Mouse (Mus musculus): ENCODE data around the gene Zcchc14. TPM values are rescaled to one million over a fixed set of nuclear protein-coding genes. Genes with fewer than 3 reads are reported as not detected.

Gene Zcchc14
- polyA plus RNA-seq, 1 experiment, result 0.19 TPM

DNA sequence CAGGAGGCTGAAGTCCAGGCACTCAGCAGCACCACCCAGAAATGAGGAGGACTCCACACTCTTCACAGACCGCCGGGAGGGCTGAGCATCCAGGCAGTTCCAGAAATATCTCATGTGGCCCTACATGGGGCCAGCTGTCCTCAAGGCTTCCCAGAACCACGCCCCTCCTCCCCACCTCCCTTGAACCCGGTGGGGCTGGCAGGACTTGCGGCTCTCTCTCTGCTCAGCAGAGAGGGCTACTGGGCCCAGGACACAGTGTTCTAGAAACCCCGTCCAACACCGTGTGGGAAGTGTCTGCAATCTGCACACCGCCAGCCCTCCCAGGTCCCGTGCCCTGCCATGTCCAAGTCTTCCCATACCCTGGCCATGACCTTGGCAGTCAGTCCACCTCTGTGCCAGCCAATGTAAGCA lies 89.8 kb downstream of the Zcchc14 start:
- TF ChIP-seq GATA1 (IDR thresholded peaks at IDR 0.05; ENCODE audit: borderline replicate concordance, low read length), result no peak
- TF ChIP-seq FLI1 (IDR thresholded peaks at IDR 0.05; ENCODE audit: low read length), result no peak
- H3K36me3 ChIP-seq (replicated peaks; ENCODE audit: low read length), result peaks cover 87% of the 10 kb centered on the region

DNA sequence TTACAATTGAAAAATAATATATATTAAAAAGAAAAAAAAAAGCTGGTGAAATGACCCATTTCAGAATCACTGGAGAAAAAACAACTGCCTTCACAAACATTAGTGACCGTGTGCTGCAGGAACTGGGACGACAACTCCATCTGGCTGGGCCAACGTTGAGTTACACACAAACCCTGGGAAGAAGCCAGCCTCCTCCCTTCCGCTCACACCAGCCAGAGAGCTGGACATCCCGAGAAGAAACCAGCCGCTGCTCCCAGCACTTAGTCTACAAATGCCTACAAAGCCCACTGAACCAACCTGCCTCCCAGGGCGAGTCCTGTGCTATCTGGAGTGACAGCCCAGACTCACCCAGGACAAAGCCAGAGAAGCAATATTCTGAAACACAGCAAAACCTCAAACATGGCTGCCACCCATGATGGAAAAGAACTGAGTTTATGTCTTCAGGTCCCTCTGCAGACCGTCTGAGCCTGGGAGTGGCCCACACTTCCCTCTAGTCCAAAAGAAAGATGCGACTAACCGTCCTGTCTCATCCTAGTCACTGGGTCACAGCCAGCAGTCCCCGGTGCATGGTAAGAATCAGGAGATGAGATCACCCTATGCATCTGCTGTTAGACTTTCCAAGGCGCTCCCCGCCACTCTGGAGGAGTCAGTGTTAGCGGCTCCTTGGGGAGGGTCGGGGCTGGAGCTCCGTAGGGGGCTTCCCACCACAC lies 90.9 kb downstream of the Zcchc14 start:
- Histone ChIP-seq H3K9me3 (no peaks in the 10 kb centered on the region), H3K36me3 (replicated peaks; ENCODE audit: low read length) (peaks cover 86% of the 10 kb centered on the region), H3K27me3 (replicated peaks) (no peaks in the 10 kb centered on the region), H3K4me1 (peaks cover 30% of the 10 kb centered on the region; the same call in 1 of the 2 replicates), H3K4me3 (replicated peaks) (no peak overlapping the region)
- no peak for TF ChIP-seq GATA1 (IDR thresholded peaks at IDR 0.05; ENCODE audit: borderline replicate concordance, low read length)
- TF ChIP-seq FLI1 (IDR thresholded peaks at IDR 0.05; ENCODE audit: low read length), result no peak

More for the DNA sequence above, 89.8 kb downstream of the Zcchc14 start:
- peaks cover 39% of the 10 kb centered on the region for H3K4me1 ChIP-seq
- H3K4me3 ChIP-seq (replicated peaks), result no peak overlapping the region
- H3K9me3 ChIP-seq, result no peaks in the 10 kb centered on the region
- no peaks in the 10 kb centered on the region for H3K27me3 ChIP-seq (replicated peaks)

DNA sequence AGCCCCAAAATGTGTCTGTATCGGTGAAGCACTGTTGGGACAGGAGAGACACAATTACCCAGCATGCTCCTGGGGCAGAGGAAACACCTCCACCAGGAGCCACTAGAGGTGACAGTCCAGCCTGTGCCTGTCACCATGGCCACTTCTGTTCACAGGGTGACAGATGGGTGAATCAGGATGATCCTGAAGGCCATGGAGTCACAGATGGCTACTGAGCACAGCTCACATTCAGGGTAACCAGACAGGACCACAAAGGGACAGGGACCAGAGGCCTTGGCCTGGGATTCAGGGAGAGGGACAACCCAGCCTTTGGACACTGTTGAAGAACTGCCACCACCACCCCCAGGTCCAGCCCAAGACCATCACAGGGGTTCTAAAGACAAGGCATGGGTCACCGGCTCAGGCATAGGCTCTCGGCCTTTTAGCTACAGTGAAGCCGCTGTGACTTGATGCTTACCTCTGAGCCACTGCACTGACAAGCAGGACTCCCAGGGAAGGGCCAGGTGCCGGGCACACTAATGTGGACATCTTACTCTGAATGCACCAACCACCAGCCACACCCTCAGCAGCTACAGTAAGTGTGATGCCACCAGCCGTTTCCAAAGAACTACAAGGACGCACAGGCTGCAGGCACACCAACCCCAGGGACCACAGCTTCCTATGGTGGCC lies 92.1 kb downstream of the Zcchc14 start:
- Histone ChIP-seq H3K27me3 (replicated peaks) (no peaks in the 10 kb centered on the region), H3K36me3 (replicated peaks; ENCODE audit: low read length) (peaks cover 84% of the 10 kb centered on the region), H3K4me3 (replicated peaks) (no peak overlapping the region), H3K4me1 (peaks cover 20% of the 10 kb centered on the region; the same call in 1 of the 2 replicates), H3K9me3 (no peaks in the 10 kb centered on the region)
- TF ChIP-seq FLI1 (IDR thresholded peaks at IDR 0.05; ENCODE audit: low read length) (no peak), GATA1 (IDR thresholded peaks at IDR 0.05; ENCODE audit: borderline replicate concordance, low read length) (no peak)

DNA sequence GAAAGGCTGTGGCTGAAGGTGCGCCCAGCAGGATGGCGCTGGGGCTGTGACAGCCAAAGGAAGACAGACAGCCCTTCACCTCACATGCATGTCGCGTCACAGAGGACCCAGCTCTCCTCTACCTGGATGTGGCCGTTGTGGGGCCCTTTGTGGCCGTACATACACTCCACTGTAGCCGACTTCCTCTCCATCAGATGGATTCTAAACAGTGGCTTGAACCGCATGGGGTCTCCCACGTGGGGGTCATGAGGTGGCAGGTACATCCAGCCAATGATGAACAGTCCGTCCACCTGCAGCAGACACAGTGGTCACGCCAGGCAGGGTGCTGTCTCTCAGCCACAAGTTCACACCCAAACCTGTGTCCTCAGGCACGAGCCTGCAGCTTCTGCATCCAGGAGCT lies 92.9 kb downstream of the Zcchc14 start:
- Histone ChIP-seq H3K9me3 (no peaks in the 10 kb centered on the region), H3K4me1 (peaks cover 14% of the 10 kb centered on the region; the same call in 1 of the 2 replicates), H3K27me3 (replicated peaks) (no peaks in the 10 kb centered on the region), H3K36me3 (replicated peaks; ENCODE audit: low read length) (peaks cover 84% of the 10 kb centered on the region), H3K4me3 (replicated peaks) (no peak overlapping the region)
- TF ChIP-seq GATA1 (IDR thresholded peaks at IDR 0.05; ENCODE audit: borderline replicate concordance, low read length) (no peak), FLI1 (IDR thresholded peaks at IDR 0.05; ENCODE audit: low read length) (no peak)

DNA sequence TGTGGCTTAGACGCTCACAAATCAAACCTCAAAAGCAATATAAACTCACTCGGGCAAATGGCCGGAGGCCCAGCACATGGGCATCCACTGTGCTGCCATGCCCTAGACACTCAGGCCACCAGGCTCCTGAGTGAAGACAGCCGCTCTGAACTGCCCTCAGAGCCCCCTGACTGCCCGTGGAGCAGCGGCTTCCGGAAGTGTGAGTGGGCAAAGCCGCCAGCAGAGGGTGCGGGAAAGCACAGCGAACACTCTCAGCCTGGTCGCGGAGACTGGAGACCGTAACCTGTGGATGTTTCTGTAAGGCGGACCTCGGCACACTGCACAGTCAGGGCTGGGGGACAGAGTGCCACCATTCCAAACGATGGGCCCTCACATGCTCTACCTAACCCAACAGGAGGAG lies 94.2 kb downstream of the Zcchc14 start:
- H3K9me3 ChIP-seq, result no peaks in the 10 kb centered on the region
- no peaks in the 10 kb centered on the region for H3K27me3 ChIP-seq (replicated peaks)
- H3K36me3 ChIP-seq (replicated peaks; ENCODE audit: low read length), result peaks cover 87% of the 10 kb centered on the region
- peaks cover 18% of the 10 kb centered on the region; the same call in 1 of the 2 replicates for H3K4me1 ChIP-seq
- H3K4me3 ChIP-seq (replicated peaks), result no peak overlapping the region
- TF ChIP-seq FLI1 (IDR thresholded peaks at IDR 0.05; ENCODE audit: low read length) (no peak), GATA1 (IDR thresholded peaks at IDR 0.05; ENCODE audit: borderline replicate concordance, low read length) (no peak)

DNA sequence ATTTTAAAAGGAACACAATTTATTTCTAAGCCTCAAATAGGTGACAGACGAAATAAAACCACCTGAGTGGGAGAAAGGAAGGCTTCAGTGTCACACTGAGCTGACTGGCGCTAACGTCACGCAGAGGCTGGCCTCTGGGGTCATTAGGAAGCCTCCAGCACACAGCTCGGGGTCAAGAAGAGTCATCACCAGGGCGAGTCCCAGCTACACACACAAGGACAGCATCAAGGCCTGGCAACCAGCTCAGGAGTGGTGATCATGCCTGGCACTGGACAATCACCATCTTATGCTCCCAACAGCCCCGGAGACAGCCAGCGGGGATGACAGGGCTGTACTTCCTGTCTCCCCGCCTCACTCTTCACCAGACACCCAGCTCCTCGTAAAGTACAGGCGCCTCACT lies 95.0 kb downstream of the Zcchc14 start:
- TF ChIP-seq FLI1 (IDR thresholded peaks at IDR 0.05; ENCODE audit: low read length) (no peak), GATA1 (IDR thresholded peaks at IDR 0.05; ENCODE audit: borderline replicate concordance, low read length) (no peak)
- Histone ChIP-seq H3K27me3 (replicated peaks) (no peaks in the 10 kb centered on the region), H3K36me3 (replicated peaks; ENCODE audit: low read length) (peaks cover 87% of the 10 kb centered on the region), H3K4me1 (peaks cover 16% of the 10 kb centered on the region; the same call in 1 of the 2 replicates), H3K9me3 (no peaks in the 10 kb centered on the region), H3K4me3 (replicated peaks) (no peak overlapping the region)

DNA sequence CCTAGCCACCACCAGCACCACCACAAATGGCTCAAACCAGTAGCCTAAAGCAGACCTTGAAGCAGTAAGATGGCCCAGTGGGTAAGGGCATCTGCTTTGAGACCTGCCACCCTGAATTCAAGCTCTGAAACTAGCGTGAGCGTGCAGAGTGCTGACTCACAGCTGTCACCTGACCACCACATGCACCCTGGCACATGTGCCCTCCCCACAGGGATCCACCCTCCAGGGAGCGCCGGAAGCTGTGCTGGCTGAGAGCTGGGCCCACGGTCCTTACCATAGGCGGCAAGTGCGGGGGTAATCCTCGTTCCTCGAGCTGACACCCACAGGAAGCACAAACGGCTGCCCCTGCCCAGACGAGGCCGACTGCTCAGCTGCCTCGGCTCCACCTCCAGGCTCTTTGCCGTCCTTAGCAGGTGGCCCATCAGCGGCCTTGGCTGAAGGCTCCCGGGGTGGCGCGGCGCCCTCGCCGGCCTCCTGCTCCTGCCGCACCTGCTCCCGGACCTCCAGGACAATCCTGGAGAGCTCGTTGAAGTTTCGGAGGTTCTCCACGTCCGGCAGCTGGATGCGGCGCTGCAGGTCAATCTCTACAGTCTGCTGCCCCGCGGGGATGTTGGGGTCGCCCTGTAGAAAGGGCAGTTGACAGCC lies 98.7 kb downstream of the Zcchc14 start:
- Histone ChIP-seq H3K27me3 (replicated peaks) (no peaks in the 10 kb centered on the region), H3K9me3 (no peaks in the 10 kb centered on the region), H3K4me1 (peaks cover 7% of the 10 kb centered on the region; the same call in 1 of the 2 replicates), H3K36me3 (replicated peaks; ENCODE audit: low read length) (peaks cover 92% of the 10 kb centered on the region), H3K4me3 (replicated peaks) (no peak overlapping the region)
- TF ChIP-seq GATA1 (IDR thresholded peaks at IDR 0.05; ENCODE audit: borderline replicate concordance, low read length) (no peak), FLI1 (IDR thresholded peaks at IDR 0.05; ENCODE audit: low read length) (no peak)

DNA sequence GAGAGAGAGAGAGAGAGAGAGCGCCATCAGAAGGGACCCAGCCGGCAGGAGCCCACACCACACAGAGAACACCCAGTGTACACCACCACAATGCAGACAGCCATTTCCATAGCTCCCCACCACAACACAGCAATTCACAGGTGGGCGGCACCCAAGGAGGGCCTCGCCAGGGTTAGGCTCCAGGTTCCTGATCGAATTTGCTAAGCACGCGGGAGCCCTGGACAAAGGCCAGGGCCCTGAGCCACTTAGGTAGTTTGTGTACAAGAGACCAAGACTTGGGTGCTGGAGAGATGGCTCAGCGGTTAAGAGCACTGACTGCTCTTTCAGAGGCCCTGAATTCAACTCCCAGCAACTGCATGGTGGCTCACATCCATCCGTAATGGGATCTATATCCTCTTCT lies 100.2 kb downstream of the Zcchc14 start:
- H3K36me3 ChIP-seq (replicated peaks; ENCODE audit: low read length), result peaks cover 77% of the 10 kb centered on the region
- no peaks in the 10 kb centered on the region for H3K9me3 ChIP-seq
- no peak overlapping the region for H3K4me3 ChIP-seq (replicated peaks)
- H3K27me3 ChIP-seq (replicated peaks), result peaks cover 4% of the 10 kb centered on the region
- peaks cover 10% of the 10 kb centered on the region; the same call in 1 of the 2 replicates for H3K4me1 ChIP-seq
- TF ChIP-seq GATA1 (IDR thresholded peaks at IDR 0.05; ENCODE audit: borderline replicate concordance, low read length) (no peak), FLI1 (IDR thresholded peaks at IDR 0.05; ENCODE audit: low read length) (no peak)

DNA sequence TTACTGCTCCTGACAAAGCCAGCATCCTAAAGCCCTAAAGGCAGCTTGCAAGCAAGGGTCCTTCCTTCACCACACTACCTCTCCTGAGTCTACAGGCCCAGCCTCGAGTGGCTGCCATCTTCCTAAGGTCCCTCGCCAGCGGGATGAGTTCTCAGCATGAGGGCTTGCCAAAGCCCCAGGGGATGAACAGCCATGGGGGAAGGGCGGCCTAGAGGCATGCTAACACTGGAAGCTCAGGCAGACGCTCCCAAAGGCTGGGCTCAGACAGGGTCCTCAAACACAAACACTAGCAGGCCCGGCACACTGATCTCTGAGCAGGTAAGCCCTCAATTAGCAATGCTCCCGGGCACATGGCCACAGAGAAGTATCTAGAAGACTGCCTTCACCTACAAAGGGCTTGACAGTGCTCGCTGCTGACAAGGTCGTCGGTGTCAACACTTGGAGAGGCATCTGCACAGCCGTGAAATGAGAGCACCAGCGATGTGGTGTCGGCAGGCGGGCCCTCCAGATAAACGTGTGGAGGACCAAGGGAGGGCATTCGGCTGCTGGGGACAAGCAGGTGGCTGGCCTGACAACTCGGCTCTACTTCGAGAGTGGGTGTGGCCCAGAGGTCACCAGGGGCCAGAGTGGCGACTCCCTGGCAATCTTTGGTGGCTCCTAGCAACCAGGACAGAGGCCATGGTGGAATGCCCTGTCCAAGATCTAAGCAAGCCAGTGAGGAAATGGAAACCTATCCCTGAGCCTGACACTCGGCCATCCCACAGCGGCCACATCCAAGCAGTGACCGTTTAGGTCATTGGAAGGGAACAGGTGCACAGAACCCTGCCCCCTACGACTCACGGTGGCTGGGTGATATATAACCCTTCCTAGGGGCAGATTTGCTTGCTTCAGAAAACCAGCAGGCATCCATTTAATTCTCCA lies 101.4 kb downstream of the Zcchc14 start:
- Histone ChIP-seq H3K4me3 (replicated peaks) (no peak overlapping the region), H3K36me3 (replicated peaks; ENCODE audit: low read length) (peaks cover 71% of the 10 kb centered on the region)
- no peak for TF ChIP-seq GATA1 (IDR thresholded peaks at IDR 0.05; ENCODE audit: borderline replicate concordance, low read length)
- no peak for TF ChIP-seq FLI1 (IDR thresholded peaks at IDR 0.05; ENCODE audit: low read length)

More for the DNA sequence above, 101.4 kb downstream of the Zcchc14 start:
- Histone ChIP-seq H3K9me3 (no peaks in the 10 kb centered on the region), H3K4me1 (peaks cover 15% of the 10 kb centered on the region; the same call in 1 of the 2 replicates), H3K27me3 (replicated peaks) (peaks cover 5% of the 10 kb centered on the region)

Data from megakaryocyte, embryonic 14.5 days (primary cell).